Mouse (Mus musculus) liver, postnatal 0 days (tissue): ENCODE results near the gene Bcr.

Experiments
- CTCF ChIP-seq: sonication (generic); IDR thresholded peaks from 2 replicates; pipeline ENCODE4 v1.5.1; 2016; ENCODE audit warnings: antibody characterized with exemption, low read depth
- EP300 ChIP-seq: IDR thresholded peaks from 2 replicates; pipeline ENCODE4 v1.6.1; 2016; ENCODE audit warnings: antibody characterized with exemption, low read depth, mild to moderate bottlenecking

- no peak for TF ChIP-seq CTCF
- TF ChIP-seq EP300: no peak
These were observed 71.2 kb downstream of the Bcr start for GRCm38 (mm10) chr10:75131625-75132024.
